Mouse (Mus musculus) brain, embryonic 14.5 days (tissue): Measurements from ENCODE around the gene Elmo1. TPM values are rescaled to one million over a fixed set of nuclear protein-coding genes. Genes with fewer than 3 reads are reported as not detected.
A peak's percentile ranks its signal among the peaks of the same experiment; 100 is the strongest.

Experiments
- DNase-seq: peaks from one replicate; pipeline ENCODE4 v3.0.0-alpha.2; 2011; ENCODE audit warnings: low read depth
- CTCF ChIP-seq: fragments of 200-500 bp; IDR thresholded peaks from 2 replicates; pipeline ENCODE4 v1.5.1; 2012; ENCODE audit warnings: inconsistent platforms, mild to moderate bottlenecking, moderate library complexity, borderline replicate concordance; ENCODE audit not compliant: insufficient read depth, insufficient read length; ENCODE audit errors: extremely low read depth
- POLR2A ChIP-seq: fragments of 200-500 bp; IDR thresholded peaks from 2 replicates; pipeline ENCODE4 v1.6.1; 2012; ENCODE audit warnings: mild to moderate bottlenecking, inconsistent platforms, borderline replicate concordance; ENCODE audit not compliant: poor library complexity, insufficient read depth, insufficient read length, severe bottlenecking; ENCODE audit errors: extremely low read depth
- polyA plus RNA-seq: library from polyadenylated mRNA; depleted of rRNA; stranded (reverse); fragments of >200 nt; gene quantifications from 2 replicates; pipeline ENCODE4 v1.2.3, GENCODE M21; 2012

Gene Elmo1
- polyA plus RNA-seq, 1 experiment = 46.9 TPM

GRCm38 (mm10) chr13:20109987-20110680, 19.7 kb downstream of the Elmo1 start:
- no peak for TF ChIP-seq POLR2A
- no peak for TF ChIP-seq CTCF
- DNase-seq = peak; percentile 74

GRCm38 (mm10) chr13:20111256-20111800, 20.9 kb downstream of the Elmo1 start:
- TF ChIP-seq POLR2A (no peak), CTCF (no peak)
- no peak for DNase-seq

GRCm38 (mm10) chr13:20115131-20115907, 24.9 kb downstream of the Elmo1 start:
- TF ChIP-seq POLR2A = no peak
- no peak for TF ChIP-seq CTCF
- DNase-seq = no peak

GRCm38 (mm10) chr13:20116019-20116418, 25.6 kb downstream of the Elmo1 start:
- TF ChIP-seq POLR2A = no peak
- TF ChIP-seq CTCF = no peak
- DNase-seq = no peak

- peak; percentile 96 for DNase-seq
- TF ChIP-seq POLR2A = no peak
Measured at GRCm38 (mm10) chr13:20116868-20117510, 26.6 kb downstream of the Elmo1 start.

GRCm38 (mm10) chr13:20117691-20118090, 27.3 kb downstream of the Elmo1 start:
- no peak for TF ChIP-seq POLR2A
- DNase-seq = no peak

GRCm38 (mm10) chr13:20118909-20119308, 28.5 kb downstream of the Elmo1 start:
- no peak for DNase-seq
- TF ChIP-seq POLR2A (no peak), CTCF (no peak)

- TF ChIP-seq POLR2A = no peak
- TF ChIP-seq CTCF = no peak
- DNase-seq = no peak
Measured at GRCm38 (mm10) chr13:20120723-20121122, 30.3 kb downstream of the Elmo1 start.

- peak; percentile 43 for DNase-seq
Measured at GRCm38 (mm10) chr13:20121385-20122043, 31.1 kb downstream of the Elmo1 start.

GRCm38 (mm10) chr13:20123975-20124374, 33.6 kb downstream of the Elmo1 start:
- no peak for TF ChIP-seq CTCF
- no peak for TF ChIP-seq POLR2A
- no peak for DNase-seq

More at GRCm38 (mm10) chr13:20121385-20122043, 31.1 kb downstream of the Elmo1 start:
- TF ChIP-seq CTCF = no peak
- TF ChIP-seq POLR2A = no peak

- no peak for DNase-seq
- TF ChIP-seq CTCF (no peak), POLR2A (no peak)
Measured at GRCm38 (mm10) chr13:20124965-20125364, 34.6 kb downstream of the Elmo1 start.

- no peak for TF ChIP-seq CTCF
- no peak for TF ChIP-seq POLR2A
- no peak for DNase-seq
Measured at GRCm38 (mm10) chr13:20125845-20126244, 35.4 kb downstream of the Elmo1 start.

GRCm38 (mm10) chr13:20127553-20127952, 37.2 kb downstream of the Elmo1 start:
- DNase-seq = no peak
- TF ChIP-seq POLR2A (no peak), CTCF (no peak)
